Mouse (Mus musculus) midbrain, embryonic 10.5 days (tissue): ENCODE results near the gene Tmem208. TPM values are rescaled to one million over a fixed set of nuclear protein-coding genes. Genes with fewer than 3 reads are reported as not detected.
A peak's percentile ranks its signal among the peaks of the same experiment; 100 is the strongest.

ENCODE experiments used
- DNase-seq: peaks from one replicate; pipeline ENCODE4 v3.0.0-alpha.2; 2017; ENCODE audit warnings: low spot score
- H3K27ac ChIP-seq: fragments of 300-500 bp; sonication (generic); replicated peaks from 2 replicates; pipeline ENCODE4 v1.5.1; 2016; ENCODE audit warnings: mild to moderate bottlenecking
- H3K27me3 ChIP-seq: fragments of 300-500 bp; sonication (generic); 2 replicates; pipeline ENCODE4 v1.6.1; 2016; ENCODE audit warnings: low read depth, mild to moderate bottlenecking; ENCODE audit not compliant: poor library complexity, severe bottlenecking
- H3K36me3 ChIP-seq: fragments of 300-500 bp; sonication (generic); 2 replicates; pipeline ENCODE4 v1.6.1; 2016; ENCODE audit warnings: mild to moderate bottlenecking, moderate library complexity
- H3K4me1 ChIP-seq: fragments of 300-500 bp; sonication (generic); 2 replicates; pipeline ENCODE4 v1.6.1; 2016
- H3K4me3 ChIP-seq: fragments of 300-500 bp; sonication (generic); 2 replicates; pipeline ENCODE4 v1.5.1; 2016; ENCODE audit warnings: mild to moderate bottlenecking, moderate library complexity
- H3K9me3 ChIP-seq: fragments of 300-500 bp; sonication (generic); replicated peaks from 2 replicates; pipeline ENCODE4 v1.6.1; 2016; ENCODE audit warnings: mild to moderate bottlenecking
- WGBS: fragments of 180-500 bp; shearing (Covaris S2); methylation state at CpG from one replicate; pipeline ENCODE4 v1.1.7; 2016; 5-methylcytosine and 5-hydroxymethylcytosine counted together
- microRNA counts: library from miRNA; unstranded; fragments of <30 nt; microRNA quantifications from one replicate; lab custom pipeline; 2017
- microRNA-seq: library from miRNA; unstranded; fragments of <30 nt; microRNA quantifications from one replicate; pipeline ENCODE4, GENCODE M21; 2017
- polyA plus RNA-seq: library from polyadenylated mRNA; unstranded; fragments of >200 nt; fragmentation: Nextera tagmentation; extraction: Ambion mirVana; gene quantifications from 2 replicates; pipeline ENCODE4 v1.2.1, GENCODE M21; 2016

The Tmem208 gene
- polyA plus RNA-seq, 1 experiment from 2014 or later, result 105 TPM

GRCm38 (mm10) chr8:105380308-105380707 is 54.2 kb downstream of the Tmem208 start:
- DNase-seq, result no peak

GRCm38 (mm10) chr8:105384070-105384469 is 57.9 kb downstream of the Tmem208 start:
- 92% methylated on average over 2 of the region's 2 CpGs for WGBS
- Histone ChIP-seq H3K27ac (no peak overlapping the region), H3K4me1 (no peaks in the 10 kb centered on the region; the same call in 1 of the 2 replicates), H3K36me3 (no peaks in the 10 kb centered on the region), H3K27me3 (no peaks in the 10 kb centered on the region), H3K4me3 (no peak overlapping the region), H3K9me3 (no peaks in the 10 kb centered on the region)
- DNase-seq, result no peak

More at GRCm38 (mm10) chr8:105380308-105380707, 54.2 kb downstream of the Tmem208 start:
- Histone ChIP-seq H3K27me3 (no peaks in the 10 kb centered on the region), H3K36me3 (no peaks in the 10 kb centered on the region), H3K4me1 (peaks cover 5% of the 10 kb centered on the region; the same call in 1 of the 2 replicates), H3K4me3 (no peak overlapping the region), H3K27ac (0 out of 2 replicates have a peak overlapping the region, but pooled peaks have one; percentile 6), H3K9me3 (peaks cover under 1% of the 10 kb centered on the region; the same call in 1 of the 2 replicates)
- 87% methylated on average over 12 of the region's 12 CpGs for WGBS

MicroRNAs within 50 kb of the gene (microRNA counts, 519-probe panel; counts per million panel counts)
- 2,695 counts per million, percentile 8 among the panel's probes with 10 or more counts for microRNA mmu-miR-328 (lab: Ali Mortazavi, UCI)

Small RNA genes lying within 50 kb of the gene (microRNA-seq; reads per million reads assigned to microRNA genes)
- gene Gm27320 (not detected), gene Mir328 (191 reads per million, percentile 59 among the genes with 10 or more reads in this experiment)

Other genes with a start within 250 kb of the Tmem208 start
- not detected in 2 replicates for gene Ces3b, start 242.6 kb upstream of the Tmem208 start, polyA plus RNA-seq
- gene Ces4a, start 194.6 kb upstream of the Tmem208 start, polyA plus RNA-seq, result not detected in 2 replicates
- gene Cbfb, start 155.7 kb upstream of the Tmem208 start, polyA plus RNA-seq, result 41.8 and 46.7 TPM in 2 replicates
- 27.1 and 28.5 TPM in 2 replicates for gene D230025D16Rik, start 101.2 kb upstream of the Tmem208 start, polyA plus RNA-seq
- 2.4 and 4.2 TPM in 2 replicates for gene B3gnt9, start 71.2 kb upstream of the Tmem208 start, polyA plus RNA-seq
- gene Tradd, start 61.7 kb upstream of the Tmem208 start, polyA plus RNA-seq, result 13.6 and 14.6 TPM in 2 replicates
- 0.64 and 0.72 TPM in 2 replicates for gene Fbxl8, start 61.7 kb upstream of the Tmem208 start, polyA plus RNA-seq
- gene Hsf4, start 56.6 kb upstream of the Tmem208 start, polyA plus RNA-seq, result 0.10 TPM in 1 of 2 replicates, not detected in the other
- gene Nol3, start 50.2 kb upstream of the Tmem208 start, polyA plus RNA-seq, result 1.4 and 2.3 TPM in 2 replicates
- 26.4 and 36.8 TPM in 2 replicates for gene 4931428F04Rik, start 36.5 kb upstream of the Tmem208 start, polyA plus RNA-seq
- 10.2 and 11.4 TPM in 2 replicates for gene Exoc3l, start 30.3 kb upstream of the Tmem208 start, polyA plus RNA-seq
- 117 and 124 TPM in 2 replicates for gene E2f4, start 28.7 kb upstream of the Tmem208 start, polyA plus RNA-seq
- gene Elmo3, start 20.8 kb upstream of the Tmem208 start, polyA plus RNA-seq, result 1.3 and 1.5 TPM in 2 replicates
- 1.2 and 1.7 TPM in 2 replicates for gene Lrrc29, start 76 bp upstream of the Tmem208 start, polyA plus RNA-seq
- gene Fhod1, start 21.6 kb downstream of the Tmem208 start, polyA plus RNA-seq, result 1.9 and 2.2 TPM in 2 replicates
- 4.1 TPM in 2 replicates for gene Slc9a5, start 22.5 kb downstream of the Tmem208 start, polyA plus RNA-seq
- gene Plekhg4, start 46.9 kb downstream of the Tmem208 start, polyA plus RNA-seq, result 0.49 and 0.51 TPM in 2 replicates
- 0.07 TPM in 1 of 2 replicates, not detected in the other for gene Kctd19, start 87.1 kb downstream of the Tmem208 start, polyA plus RNA-seq
- 2.6 and 3.7 TPM in 2 replicates for gene Lrrc36, start 87.2 kb downstream of the Tmem208 start, polyA plus RNA-seq
- 94.4 and 100.0 TPM in 2 replicates for gene Tppp3, start 145.2 kb downstream of the Tmem208 start, polyA plus RNA-seq
- gene Zdhhc1, start 170.5 kb downstream of the Tmem208 start, polyA plus RNA-seq, result 18.6 and 24.0 TPM in 2 replicates
- 28.8 and 30.2 TPM in 2 replicates for gene Hsd11b2, start 192.4 kb downstream of the Tmem208 start, polyA plus RNA-seq
- gene Atp6v0d1, start 239.7 kb downstream of the Tmem208 start, polyA plus RNA-seq, result 85.4 and 101 TPM in 2 replicates